Mouse (Mus musculus) lung, adult 2 months (tissue): Measurements from ENCODE around the gene Btbd9.

ENCODE experiments used
- CTCF ChIP-seq: fragments of 200-500 bp; IDR thresholded peaks from 2 replicates; pipeline ENCODE4 v1.5.1; 2011; ENCODE audit warnings: mild to moderate bottlenecking, low read length, control low read depth; ENCODE audit not compliant: insufficient read depth
- POLR2A ChIP-seq: fragments of 200-500 bp; IDR thresholded peaks from 2 replicates; pipeline ENCODE4 v1.6.1; 2011; ENCODE audit warnings: low read depth, mild to moderate bottlenecking, control low read depth, low read length, borderline replicate concordance; ENCODE audit errors: extremely low read depth

DNA sequence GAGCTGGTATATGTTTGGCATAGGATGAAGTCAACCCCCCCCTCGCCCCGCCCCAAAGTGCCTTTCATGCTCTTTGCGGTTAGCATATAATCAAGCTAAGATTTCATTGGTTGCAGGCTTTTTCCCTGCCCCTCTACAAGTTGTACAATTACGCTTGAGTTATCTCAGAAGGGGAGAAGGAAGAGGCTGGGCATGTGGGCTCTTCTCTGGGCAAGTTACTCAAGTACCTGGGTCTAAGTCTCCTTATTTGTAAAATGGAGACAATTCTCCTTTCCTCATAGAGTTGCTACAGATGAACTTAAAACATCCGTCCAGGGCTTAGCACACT is 33.7 kb upstream of the Btbd9 start:
- TF ChIP-seq POLR2A (no peak), CTCF (no peak)
